Mouse (Mus musculus) lung, postnatal 0 days (tissue): ENCODE data around the gene Cep97.

ENCODE experiments used
- CTCF ChIP-seq: IDR thresholded peaks from 2 replicates; pipeline ENCODE4 v1.5.1; 2016; ENCODE audit warnings: antibody characterized with exemption, mild to moderate bottlenecking
- EP300 ChIP-seq: IDR thresholded peaks from 2 replicates; pipeline ENCODE4 v1.6.1; 2016; ENCODE audit warnings: antibody characterized with exemption, mild to moderate bottlenecking, control low read depth

DNA sequence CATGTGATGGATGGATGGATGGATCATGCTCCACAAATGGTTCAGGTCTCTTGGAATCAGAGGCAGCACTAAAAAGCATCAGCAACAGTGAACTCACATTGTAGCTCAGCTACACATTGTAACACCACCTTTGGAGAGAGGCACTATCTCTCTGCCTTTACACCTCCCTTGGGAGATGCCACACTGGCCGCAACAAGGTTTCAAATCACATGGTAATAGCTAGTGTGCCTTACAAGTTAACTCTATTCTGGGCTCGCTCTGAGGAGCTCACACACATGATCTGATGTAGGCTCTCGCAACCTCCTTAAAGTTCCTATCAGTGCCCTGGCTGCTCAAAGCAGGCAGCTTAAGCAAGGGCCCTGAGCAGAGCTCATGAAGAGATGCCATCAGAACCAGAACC lies 84.2 kb downstream of the Cep97 start:
- no peak for TF ChIP-seq EP300
- no peak for TF ChIP-seq CTCF
